Mouse (Mus musculus): ENCODE results near the gene Keap1. TPM values are rescaled to one million over a fixed set of nuclear protein-coding genes. Genes with fewer than 3 reads are reported as not detected.

Gene Keap1
- 10 to 100 TPM in 22 of 26 experiments, 1 to 10 TPM in 4; 4.2 to 89.0 (median 47.5) TPM for total RNA-seq (2018; cell fraction: chromatin; rRNA removed)
- total RNA-seq (2018; cell fraction: cytosol; rRNA removed): 10 to 100 TPM; 16.0 to 98.5 (median 45.4) TPM
- 100 to 1,000 TPM in 2 of 26 experiments, 10 to 100 TPM in 24; 11.3 to 126 (median 54.7) TPM for total RNA-seq (2018; cell fraction: nucleus; rRNA removed)
- polyA plus RNA-seq (2018): 27.5 to 46.5 TPM (median 35.7 TPM) in 3 replicates

DNA sequence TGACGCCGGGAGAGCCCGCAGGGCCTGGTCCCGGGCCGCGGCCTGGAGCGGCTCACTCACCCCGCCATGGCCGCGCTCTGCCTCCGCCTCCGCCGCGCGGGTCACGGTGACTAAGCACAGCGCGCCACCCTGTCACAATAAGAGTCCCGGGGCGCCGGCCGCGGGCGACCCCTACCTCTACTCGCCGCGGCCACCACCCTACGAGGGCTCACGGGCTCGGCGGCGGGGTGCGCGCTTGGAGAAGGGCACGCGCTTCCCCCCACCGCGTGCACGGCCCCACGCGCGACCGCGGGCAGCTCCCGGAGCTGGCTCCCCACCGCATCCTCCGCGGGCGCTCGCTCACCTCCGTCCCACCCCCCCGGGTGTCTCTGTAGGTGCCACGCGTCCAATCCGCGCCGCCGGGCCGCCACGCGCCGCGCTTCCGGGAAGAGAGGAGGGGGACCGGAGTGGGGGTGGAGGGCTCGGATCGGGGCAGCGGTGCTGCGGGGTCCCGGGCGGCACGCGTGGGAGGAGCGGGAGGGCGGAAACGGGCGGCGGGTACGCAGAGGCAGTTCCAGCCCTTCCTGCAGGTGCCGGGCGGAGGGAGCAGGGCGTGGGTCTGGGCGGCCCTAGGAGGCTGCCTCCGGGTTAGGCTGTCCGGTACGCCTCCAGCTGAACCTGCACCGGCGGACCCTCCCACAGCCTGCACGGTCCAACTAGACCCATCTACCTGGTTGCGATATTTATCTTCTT, at the start of gene Keap1:
Keap1 (minus strand) TSS at position 629 of the 732 bp plus-strand sequence.
- 1% methylated on average over 65 of the region's 90 CpGs for WGBS (ENCODE audit: missing documents)
- Histone ChIP-seq H3K27ac (peak within 1 kb of the TSS; percentile 85), H3K79me2 (ENCODE audit: inconsistent target) (peaks cover 45% of the 10 kb centered on the region), H3K4me3 (ENCODE audit: inconsistent target) (peak within 1 kb of the TSS; percentile 92), H3K36me3 (ENCODE audit: inconsistent target) (no peaks in the 10 kb centered on the region)

DNA sequence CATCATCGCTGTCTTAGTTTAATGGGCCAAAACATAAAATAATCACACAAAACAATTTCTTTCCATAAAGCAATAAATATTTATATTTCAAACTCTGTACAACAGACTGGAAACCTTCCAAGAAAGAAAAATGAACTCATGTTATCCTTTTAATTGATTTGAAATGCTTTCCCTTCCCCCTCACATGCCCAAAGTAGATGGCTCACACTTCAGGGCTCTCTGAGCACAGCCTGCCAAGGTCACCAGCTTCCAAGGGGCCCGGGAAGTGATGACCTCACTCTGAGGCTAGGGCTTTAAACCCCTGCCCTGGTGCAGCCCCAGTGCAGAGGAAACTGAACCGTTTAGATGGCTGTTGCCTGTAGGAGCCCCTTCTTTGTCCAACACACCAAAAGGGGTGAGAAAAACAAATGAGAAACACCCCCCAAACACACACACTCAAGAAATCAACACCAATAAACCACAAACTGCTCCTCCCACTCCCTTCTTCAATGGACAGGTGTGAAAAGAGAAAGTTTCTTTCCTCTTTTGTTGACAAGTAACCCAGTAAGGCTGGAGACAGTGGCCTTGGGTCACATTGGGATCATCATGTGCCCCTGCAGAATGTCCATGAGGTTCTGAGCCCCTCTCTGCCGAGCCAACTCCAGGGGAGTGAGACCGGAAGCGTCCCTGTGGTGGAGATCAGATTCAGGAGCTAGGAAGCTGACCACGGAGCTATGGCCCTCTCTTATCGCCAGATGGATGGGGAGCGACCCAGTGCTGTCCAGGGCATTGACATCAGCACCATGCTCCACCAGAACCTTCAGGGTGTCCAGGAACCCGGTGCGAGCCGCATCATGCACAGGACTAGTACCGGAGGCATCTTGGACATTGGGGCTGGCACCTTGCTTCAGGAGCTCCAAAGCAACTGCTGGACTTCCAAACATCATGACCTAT, 49.5 kb upstream of the Keap1 start:
- H3K79me2 ChIP-seq (ENCODE audit: inconsistent target): peaks cover 51% of the 10 kb centered on the region
- H3K4me3 ChIP-seq (ENCODE audit: inconsistent target): peak overlapping the region; percentile 61
- WGBS (ENCODE audit: missing documents): 54% methylated on average over 13 of the region's 13 CpGs
- H3K27ac ChIP-seq: peak overlapping the region; percentile 84
- peaks cover 19% of the 10 kb centered on the region for H3K36me3 ChIP-seq (ENCODE audit: inconsistent target)

DNA sequence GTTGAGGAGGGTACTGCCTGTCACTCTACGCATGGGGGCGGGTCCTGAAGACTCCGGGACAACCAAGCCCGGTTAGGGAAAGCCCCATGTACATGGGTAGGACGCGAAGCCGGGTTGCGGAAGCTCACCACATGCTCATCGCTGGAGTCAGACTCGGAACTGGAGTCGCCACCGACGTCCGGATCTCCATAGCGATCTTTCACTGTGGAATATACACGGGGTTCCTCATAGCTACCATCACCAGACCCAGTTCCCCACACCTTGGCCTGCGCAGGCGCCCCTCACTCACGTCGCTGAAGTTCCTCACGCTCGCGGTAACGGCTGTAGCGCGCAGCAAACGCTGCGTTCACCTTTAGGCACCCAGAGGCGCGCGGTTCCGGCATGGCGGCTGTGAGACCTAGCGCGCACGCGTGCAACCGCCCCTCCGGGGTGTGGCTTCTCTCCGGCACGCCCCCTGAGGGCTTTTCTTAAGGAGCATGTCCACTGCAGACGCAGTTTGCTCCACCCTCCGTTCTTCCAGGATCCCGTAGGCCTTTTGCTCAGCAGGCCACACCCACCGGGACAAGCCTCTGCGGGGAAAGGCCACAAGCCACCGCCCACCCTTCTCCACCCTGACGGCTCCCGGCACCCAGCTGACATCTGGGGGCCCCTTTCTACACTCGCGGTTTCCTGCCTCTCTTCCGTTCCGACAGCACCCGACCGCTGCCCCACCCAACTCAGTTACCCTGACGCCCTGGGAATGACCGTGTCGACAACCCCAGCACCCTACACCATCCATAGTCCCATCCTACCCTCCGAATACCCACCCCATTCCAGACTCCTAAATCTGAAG, 48.6 kb upstream of the Keap1 start, which contains the start of gene Kri1:
Kri1 (minus strand) TSS at position 399 of the 832 bp plus-strand sequence.
- H3K27ac ChIP-seq: peak within 1 kb of the TSS; percentile 85
- H3K36me3 ChIP-seq (ENCODE audit: inconsistent target): peaks cover 21% of the 10 kb centered on the region
- peak within 1 kb of the TSS; percentile 73 for H3K4me3 ChIP-seq (ENCODE audit: inconsistent target)
- WGBS (ENCODE audit: missing documents): 0% methylated on average over 57 of the region's 59 CpGs
- peaks cover 51% of the 10 kb centered on the region for H3K79me2 ChIP-seq (ENCODE audit: inconsistent target)

DNA sequence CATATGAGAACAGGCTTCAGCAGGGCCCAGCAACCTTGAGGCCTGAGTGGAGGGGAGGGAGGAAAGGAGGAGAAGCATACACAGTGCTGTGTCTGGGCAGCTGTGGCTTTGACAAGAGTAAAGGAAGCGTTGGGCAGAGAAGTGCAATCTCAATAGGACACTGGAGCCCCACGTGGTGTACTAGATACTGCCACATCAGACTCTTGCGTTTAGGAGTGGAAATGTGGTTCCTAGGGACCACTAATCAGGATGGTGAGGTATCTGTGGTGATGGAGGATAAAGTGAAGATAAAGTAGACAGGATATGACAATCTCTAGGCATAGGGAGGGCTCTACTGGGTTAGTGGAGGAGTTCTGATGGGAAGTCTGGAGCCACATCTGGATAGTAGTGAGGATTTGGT, 47.6 kb upstream of the Keap1 start:
- peaks cover 26% of the 10 kb centered on the region for H3K36me3 ChIP-seq (ENCODE audit: inconsistent target)
- H3K79me2 ChIP-seq (ENCODE audit: inconsistent target): peaks cover 51% of the 10 kb centered on the region
- peak overlapping the region; percentile 73 for H3K4me3 ChIP-seq (ENCODE audit: inconsistent target)
- 0% methylated on average over 3 of the region's 3 CpGs for WGBS (ENCODE audit: missing documents)
- peak overlapping the region; percentile 85 for H3K27ac ChIP-seq

DNA sequence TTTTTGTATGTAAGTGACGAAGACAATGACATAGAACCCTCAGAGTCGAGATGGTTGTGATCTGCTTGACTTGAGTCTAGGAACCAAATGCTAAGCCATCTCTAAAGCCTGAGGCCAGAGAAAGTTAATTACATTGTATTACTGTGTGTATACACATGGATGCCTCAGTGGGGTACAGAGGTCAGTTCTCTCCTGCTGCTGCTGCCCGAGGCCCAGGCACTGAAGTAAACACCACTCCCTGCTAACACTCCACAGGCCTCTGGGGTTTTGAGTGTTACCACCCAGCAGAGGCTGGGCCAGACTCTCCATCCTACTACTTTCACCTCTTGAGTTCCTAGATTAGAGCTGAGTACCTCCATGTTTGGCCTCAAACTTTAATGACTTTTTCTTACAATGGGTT, 44.8 kb upstream of the Keap1 start:
- H3K36me3 ChIP-seq (ENCODE audit: inconsistent target): peaks cover 51% of the 10 kb centered on the region
- H3K4me3 ChIP-seq (ENCODE audit: inconsistent target): no peak overlapping the region
- no peak overlapping the region for H3K27ac ChIP-seq
- 88% methylated on average over 3 of the region's 3 CpGs for WGBS (ENCODE audit: missing documents)
- peaks cover 32% of the 10 kb centered on the region for H3K79me2 ChIP-seq (ENCODE audit: inconsistent target)

DNA sequence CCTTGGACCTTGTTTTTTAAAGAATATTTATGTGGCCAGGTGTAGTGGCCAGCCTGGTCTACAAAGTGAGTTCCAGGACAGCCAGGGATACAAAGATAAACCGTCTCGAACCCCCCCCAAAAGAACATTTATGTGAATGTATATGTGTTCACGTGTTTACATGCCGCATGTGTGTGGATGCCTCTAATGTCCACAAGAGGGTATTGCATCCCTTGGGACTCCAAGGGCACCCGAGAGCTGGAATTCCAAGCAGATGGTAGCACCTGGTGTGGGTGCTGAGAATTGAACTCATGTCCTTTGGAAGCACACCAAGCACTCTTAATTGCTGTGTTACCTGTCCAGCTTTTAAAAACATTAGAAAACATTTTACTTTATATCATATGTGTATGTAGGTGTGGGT, 44.4 kb upstream of the Keap1 start:
- peaks cover 55% of the 10 kb centered on the region for H3K36me3 ChIP-seq (ENCODE audit: inconsistent target)
- 94% methylated on average over 3 of the region's 5 CpGs for WGBS (ENCODE audit: missing documents)

DNA sequence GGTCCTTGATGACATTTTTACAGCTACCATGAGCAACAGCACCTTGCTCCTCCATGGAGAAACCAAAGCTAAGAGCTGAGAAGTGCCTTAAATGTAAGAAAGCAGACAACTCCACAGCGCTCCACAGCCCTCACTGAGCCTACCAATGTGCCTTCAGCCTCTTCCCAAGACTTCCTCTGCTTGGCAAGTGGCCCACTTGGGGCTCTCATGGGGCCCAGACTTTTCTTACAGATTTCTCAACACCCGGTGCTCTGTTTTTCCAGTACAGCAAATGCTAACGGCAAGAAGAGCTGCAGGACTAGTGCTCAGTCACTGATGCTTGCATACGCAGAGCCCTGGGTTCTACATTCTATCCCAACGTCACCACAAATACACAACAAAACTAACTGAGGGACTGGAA, 38.6 kb upstream of the Keap1 start:
- Histone ChIP-seq H3K36me3 (ENCODE audit: inconsistent target) (peaks cover 92% of the 10 kb centered on the region), H3K79me2 (ENCODE audit: inconsistent target) (no peaks in the 10 kb centered on the region), H3K4me3 (ENCODE audit: inconsistent target) (no peak overlapping the region), H3K27ac (no peak overlapping the region)
- 94% methylated on average over 5 of the region's 5 CpGs for WGBS (ENCODE audit: missing documents)

More for the DNA sequence above, 44.4 kb upstream of the Keap1 start:
- Histone ChIP-seq H3K79me2 (ENCODE audit: inconsistent target) (peaks cover 28% of the 10 kb centered on the region), H3K27ac (no peak overlapping the region), H3K4me3 (ENCODE audit: inconsistent target) (no peak overlapping the region)

DNA sequence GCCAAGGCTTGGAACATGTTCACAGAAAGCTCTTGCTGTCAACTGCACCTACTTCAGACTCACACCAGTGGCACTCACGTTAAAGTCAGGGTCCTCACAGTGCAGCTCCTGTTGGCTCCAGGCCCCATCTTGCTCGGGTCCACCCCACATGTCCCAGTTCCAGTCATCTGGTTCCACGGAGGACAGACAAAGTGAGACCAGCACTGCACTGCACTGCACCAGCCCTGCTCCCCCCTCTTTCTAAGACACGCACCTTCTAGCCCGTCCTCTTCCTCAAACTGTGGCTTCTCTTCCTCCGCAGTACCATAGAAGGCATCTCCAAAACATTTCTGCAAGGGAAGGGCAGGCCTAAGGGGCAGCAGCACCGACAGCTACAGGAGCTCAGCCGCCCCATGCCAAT, 37.1 kb upstream of the Keap1 start:
- H3K36me3 ChIP-seq (ENCODE audit: inconsistent target): peaks cover 97% of the 10 kb centered on the region
- no peak overlapping the region for H3K27ac ChIP-seq
- no peak overlapping the region for H3K4me3 ChIP-seq (ENCODE audit: inconsistent target)
- H3K79me2 ChIP-seq (ENCODE audit: inconsistent target): no peaks in the 10 kb centered on the region
- 85% methylated on average over 8 of the region's 8 CpGs for WGBS (ENCODE audit: missing documents)

DNA sequence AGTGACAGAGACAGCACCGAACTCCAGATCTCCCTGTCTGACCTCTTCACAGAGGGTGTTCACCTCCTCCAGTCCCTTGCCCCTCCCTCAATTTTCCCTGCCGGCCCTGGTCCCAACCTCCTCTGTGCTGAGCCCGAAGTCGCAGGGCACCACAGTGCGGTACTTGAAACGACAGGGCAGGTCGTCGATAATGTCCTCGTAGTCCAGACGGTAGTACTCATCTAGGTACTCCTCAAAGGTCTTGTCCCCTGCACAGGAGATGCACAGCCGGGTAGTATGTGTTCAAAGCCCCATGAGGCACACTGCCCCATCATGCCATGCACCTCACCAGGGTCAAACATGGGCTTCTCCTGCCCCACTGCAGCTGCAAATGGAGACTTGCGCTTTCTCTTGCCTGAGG, 36.6 kb upstream of the Keap1 start:
- 92% methylated on average over 12 of the region's 12 CpGs for WGBS (ENCODE audit: missing documents)
- Histone ChIP-seq H3K79me2 (ENCODE audit: inconsistent target) (no peaks in the 10 kb centered on the region), H3K27ac (no peak overlapping the region)

DNA sequence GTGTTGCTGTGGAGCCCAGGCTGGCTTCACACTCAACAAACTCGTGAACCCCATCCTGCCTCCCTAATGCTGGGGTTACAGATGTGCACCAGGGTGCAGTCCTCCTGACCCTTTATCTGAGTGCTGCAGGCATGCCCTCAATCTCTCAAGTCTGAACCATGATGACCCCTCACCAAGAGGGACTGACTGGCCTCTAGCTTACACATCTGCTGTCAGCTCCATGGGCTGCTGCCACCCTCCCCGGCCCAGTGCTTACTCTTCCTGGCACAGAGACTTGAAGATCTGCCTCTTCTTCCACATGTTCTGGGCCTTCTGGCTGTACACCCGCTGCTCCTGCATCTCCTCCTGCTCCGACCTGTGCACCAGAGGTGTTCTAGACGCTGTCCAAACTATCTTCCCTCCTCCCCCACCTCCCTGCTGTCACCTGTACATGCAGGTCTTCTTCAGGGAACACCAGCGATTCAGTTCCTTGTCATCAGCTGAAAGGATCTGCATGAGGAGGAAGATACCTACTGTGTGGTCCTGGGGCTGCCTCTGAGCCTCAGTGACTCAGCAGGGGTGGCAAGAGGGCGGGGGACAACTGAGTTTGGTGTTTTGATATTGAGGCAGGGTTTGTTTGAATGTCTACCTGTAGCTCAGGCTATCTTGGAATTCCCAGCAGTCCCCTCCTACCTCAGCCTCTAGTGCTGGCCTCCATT, 36.0 kb upstream of the Keap1 start:
- Histone ChIP-seq H3K4me3 (ENCODE audit: inconsistent target) (no peak overlapping the region), H3K27ac (no peak overlapping the region), H3K36me3 (ENCODE audit: inconsistent target) (peaks cover 99% of the 10 kb centered on the region), H3K79me2 (ENCODE audit: inconsistent target) (no peaks in the 10 kb centered on the region)
- WGBS (ENCODE audit: missing documents): 88% methylated on average over 7 of the region's 7 CpGs

More for the DNA sequence above, 36.6 kb upstream of the Keap1 start:
- Histone ChIP-seq H3K36me3 (ENCODE audit: inconsistent target) (peaks cover 97% of the 10 kb centered on the region), H3K4me3 (ENCODE audit: inconsistent target) (no peak overlapping the region)

DNA sequence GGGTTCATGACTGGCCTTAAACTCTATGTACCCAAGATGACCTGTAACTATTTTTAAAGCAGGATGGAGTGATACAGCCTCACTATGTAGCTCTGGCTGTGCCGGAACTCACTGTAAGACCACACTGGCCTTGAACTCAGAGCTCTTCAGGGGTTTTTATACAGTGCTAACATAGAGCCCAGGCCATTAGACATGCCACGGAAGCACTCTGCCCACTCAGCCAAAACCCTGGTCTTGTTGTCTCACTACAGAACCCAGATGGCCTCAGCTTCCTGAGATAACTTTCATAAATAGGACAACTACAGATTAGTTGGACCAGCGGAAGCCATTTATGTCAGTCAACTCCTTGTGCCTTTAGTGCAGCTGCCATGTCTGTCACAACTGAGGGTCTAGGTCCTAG, 35.2 kb upstream of the Keap1 start:
- 98% methylated on average over 3 of the region's 3 CpGs for WGBS (ENCODE audit: missing documents)
- peaks cover 99% of the 10 kb centered on the region for H3K36me3 ChIP-seq (ENCODE audit: inconsistent target)
- no peak overlapping the region for H3K27ac ChIP-seq
- H3K79me2 ChIP-seq (ENCODE audit: inconsistent target): no peaks in the 10 kb centered on the region
- no peak overlapping the region for H3K4me3 ChIP-seq (ENCODE audit: inconsistent target)

DNA sequence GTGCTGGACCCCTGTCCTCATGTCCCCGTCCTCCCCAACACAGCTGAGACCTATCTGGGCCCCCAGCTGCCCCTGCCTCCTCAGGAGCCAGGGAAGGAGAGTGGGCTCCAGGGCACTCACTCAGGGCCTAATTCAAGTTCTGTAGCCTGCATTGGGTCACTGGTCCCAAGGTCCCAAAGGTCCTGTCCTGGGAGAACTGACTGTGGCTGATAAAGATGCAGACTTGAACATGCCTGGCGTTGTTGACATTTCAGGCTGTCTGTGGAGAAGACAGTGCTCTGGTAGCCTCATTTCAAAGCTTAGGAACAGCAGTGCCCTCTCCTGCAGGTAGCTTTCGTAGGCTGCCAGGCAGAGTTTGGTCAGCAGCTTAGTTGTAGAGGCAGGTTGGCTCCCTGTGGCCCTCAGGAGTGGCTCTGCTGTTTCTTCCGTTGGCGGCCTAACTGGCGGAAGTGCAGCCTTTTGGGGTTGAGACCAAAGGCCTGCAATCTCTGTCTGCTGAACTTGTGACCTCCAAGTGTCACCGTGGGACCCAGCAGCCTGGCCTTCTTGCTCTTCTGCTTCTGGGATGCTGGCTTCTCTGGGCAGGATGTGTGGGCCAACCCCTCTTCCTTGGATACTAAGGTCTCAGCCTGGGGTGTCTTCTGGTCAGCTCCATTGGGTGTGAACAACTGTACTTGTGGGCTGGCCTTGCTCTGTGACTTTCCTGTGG, 34.5 kb upstream of the Keap1 start:
- no peak overlapping the region for H3K27ac ChIP-seq
- H3K36me3 ChIP-seq (ENCODE audit: inconsistent target): peaks cover 97% of the 10 kb centered on the region
- 95% methylated on average over 7 of the region's 7 CpGs for WGBS (ENCODE audit: missing documents)
- no peak overlapping the region for H3K4me3 ChIP-seq (ENCODE audit: inconsistent target)
- no peaks in the 10 kb centered on the region for H3K79me2 ChIP-seq (ENCODE audit: inconsistent target)

DNA sequence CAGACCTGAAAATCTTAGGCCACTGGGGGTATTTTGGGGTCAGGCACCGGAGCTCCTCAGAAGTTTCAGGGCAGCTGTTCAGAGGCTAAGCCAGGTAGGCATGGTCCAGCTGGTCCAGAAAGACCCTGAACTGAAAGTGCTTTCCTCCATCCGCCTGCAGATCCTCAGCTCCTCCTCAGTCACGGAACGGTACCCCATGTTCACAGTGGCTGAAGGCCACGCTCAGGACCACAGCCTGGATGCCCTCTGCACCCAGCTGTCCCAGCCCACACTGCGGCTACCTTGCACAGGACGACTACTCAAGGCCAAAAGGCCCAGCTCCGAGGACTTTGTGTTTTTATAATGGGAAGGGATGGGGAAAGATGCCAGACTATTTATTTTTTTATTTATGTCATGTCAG, 33.9 kb upstream of the Keap1 start:
- Histone ChIP-seq H3K36me3 (ENCODE audit: inconsistent target) (peaks cover 97% of the 10 kb centered on the region), H3K27ac (no peak overlapping the region), H3K79me2 (ENCODE audit: inconsistent target) (no peaks in the 10 kb centered on the region), H3K4me3 (ENCODE audit: inconsistent target) (no peak overlapping the region)
- WGBS (ENCODE audit: missing documents): 88% methylated on average over 8 of the region's 8 CpGs
